28 mouse cellular contexts compared by ENCODE assay signal in the genomic region with DNA sequence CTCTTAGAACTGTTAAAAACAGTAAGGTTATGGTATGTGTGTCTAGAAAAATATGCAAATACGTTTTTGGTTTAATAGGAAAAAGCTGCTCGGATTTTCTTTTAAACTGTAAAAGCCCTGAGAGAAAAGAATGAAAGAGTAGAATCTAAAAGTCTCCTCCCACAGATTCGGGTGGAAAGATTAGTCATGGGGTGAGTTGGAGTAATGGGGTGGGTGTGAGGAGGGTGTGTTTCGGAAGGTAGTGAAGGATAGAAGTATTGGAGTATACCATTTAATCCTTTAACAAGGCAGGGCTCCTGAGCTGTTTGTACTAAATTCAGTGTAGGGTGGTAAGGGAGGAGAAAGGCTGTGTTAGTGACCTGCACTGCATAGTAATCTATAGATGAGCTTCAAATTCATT. TPM values are rescaled to one million over a fixed set of nuclear protein-coding genes. Genes with fewer than 3 reads are reported as not detected.
DNase-seq lines count a peak whose midpoint lies in the region; TF ChIP-seq lines count a peak whose summit lies in the region.
"Had no signal": no experiment of that assay in that cellular context is flagged by ENCODE, and none has a peak within 500 bp of the region (broad histone marks: within the 10 kb centered on the region; RNA-seq: fewer than 3 reads in every experiment).

No protein-coding gene starts in this region.

- in situ Hi-C loops in CH12.LX (cut with MboI; ENCODE audit: low pct_ligation_motif_present, low pct_unique_long_range_greater_than_20kb, low sequenced_read_pairs) = no loop called here

- no peaks in the 10 kb centered on the region for H3K36me3 ChIP-seq in CH12.LX (replicated peaks in 1 of 2; ENCODE audit: control insufficient read depth in 1 of 2, insufficient read depth in 1 of 2, low read length in 1 of 2)
- H3K36me3 ChIP-seq: embryonic facial prominence, embryonic 13.5 days; embryonic facial prominence, embryonic 15.5 days; forebrain, embryonic 15.5 days; G1E had no signal

- TF ChIP-seq CTCF in CH12.LX (conservative IDR thresholded peaks at IDR 0.05 in 1 of 2, IDR thresholded peaks at IDR 0.05 in 1 of 2; ENCODE audit: low read depth in 2 of 2, low read length in 2 of 2) = no peak

- H3K4me2 ChIP-seq in CH12.LX (ENCODE audit: insufficient read depth, low read depth, poor library complexity, severe bottlenecking) = peak overlapping the region; percentile 44; the same call in 1 of the 2 replicates
- H3K4me2 ChIP-seq: embryonic facial prominence, embryonic 13.5 days; embryonic facial prominence, embryonic 15.5 days; forebrain, embryonic 13.5 days; forebrain, embryonic 15.5 days had no signal

- no peak overlapping the region for H3K9ac ChIP-seq in CH12.LX (ENCODE audit: insufficient read depth, low read depth)
- H3K9ac ChIP-seq: embryonic facial prominence, embryonic 13.5 days; embryonic facial prominence, embryonic 15.5 days; forebrain, embryonic 13.5 days; forebrain, embryonic 15.5 days; forebrain, postnatal 0 days had no signal

- no peaks in the 10 kb centered on the region for H3K79me2 ChIP-seq in CH12.LX (replicated peaks; ENCODE audit: control insufficient read depth, extremely low read depth, insufficient read depth, poor library complexity, severe bottlenecking)

- peak; percentile 58 for DNase-seq in right cerebral cortex, adult 18-20 months
- DNase-seq in right cerebral cortex, postnatal 10 days (ENCODE audit: low spot score in 2 of 2) = no peak
- no peak for DNase-seq in CH12.LX (ENCODE audit: extremely low read depth)
- DNase-seq in brain, adult 2 months (ENCODE audit: low read depth, low spot score) = peak; percentile 73
- no peak for DNase-seq in kidney, postnatal 14 days
- DNase-seq in thymus, postnatal 14 days = no peak
- DNase-seq: adrenal gland, adult 8-10 months; adrenal gland, postnatal 14 days; adrenal gland, postnatal 36 days; cerebellum, adult 11 months; cerebellum, adult 18-20 months; cerebellum, adult 8-10 months; cerebellum, adult 9-11 months; cerebellum, postnatal 14 days; cerebellum, postnatal 36 days; embryo, embryonic 11 days; forebrain, postnatal 0 days had no signal

- dilution Hi-C loops in CH12.LX (cut with MboI; ENCODE audit: extremely low pct_ligation_motif_present, extremely low pct_unique_long_range_greater_than_20kb, low sequenced_read_pairs) = no loop called here

- no peaks in the 10 kb centered on the region for H3K9me3 ChIP-seq in CH12.LX (replicated peaks; ENCODE audit: low read length)
- H3K9me3 ChIP-seq: embryonic facial prominence, embryonic 13.5 days; embryonic facial prominence, embryonic 15.5 days; forebrain, embryonic 13.5 days; forebrain, embryonic 15.5 days; G1E had no signal

- peaks cover 0 to 20% of the 10 kb centered on the region in 2 experiments; a peak in 2 of 4 replicates for H3K4me1 ChIP-seq in CH12.LX (ENCODE audit: control insufficient read depth in 1 of 2, insufficient read depth in 2 of 2)
- H3K4me1 ChIP-seq: embryonic facial prominence, embryonic 15.5 days; forebrain, embryonic 13.5 days; forebrain, embryonic 15.5 days had no signal

- no peak for TF ChIP-seq EP300 in CH12.LX (IDR thresholded peaks at IDR 0.05; ENCODE audit: low read length)

- H3K4me3 ChIP-seq in CH12.LX (replicated peaks in 1 of 3; ENCODE audit: low read depth in 2 of 3, low read length in 2 of 3, poor library complexity in 1 of 3) = no peak overlapping the region
- H3K4me3 ChIP-seq: embryonic facial prominence, embryonic 13.5 days; embryonic facial prominence, embryonic 15.5 days; erythroblast, embryonic 14.5 days; forebrain, embryonic 13.5 days; forebrain, embryonic 15.5 days had no signal

- TF ChIP-seq POLR2A in CH12.LX (IDR thresholded peaks at IDR 0.05; ENCODE audit: low read depth, low read length) = no peak

- no peaks in the 10 kb centered on the region for H3K27me3 ChIP-seq in CH12.LX (replicated peaks)
- H3K27me3 ChIP-seq: embryonic facial prominence, embryonic 13.5 days; embryonic facial prominence, embryonic 15.5 days; forebrain, embryonic 13.5 days; forebrain, embryonic 15.5 days had no signal

- no peak overlapping the region for H3K27ac ChIP-seq in CH12.LX (ENCODE audit: insufficient read depth, low read depth)
- H3K27ac ChIP-seq: embryonic facial prominence, embryonic 13.5 days; embryonic facial prominence, embryonic 15.5 days; forebrain, embryonic 13.5 days; forebrain, embryonic 15.5 days had no signal

- TF ChIP-seq RAD21 in CH12.LX (IDR thresholded peaks at IDR 0.05; ENCODE audit: low read depth, low read length) = no peak

TF ChIP-seq in CH12.LX, 34 proteins besides CTCF, POLR2A, EP300 and RAD21:
- TF ChIP-seq CHD2 (IDR thresholded peaks at IDR 0.05; ENCODE audit: low read length) (no peak), ZKSCAN1 (IDR thresholded peaks at IDR 0.05; ENCODE audit: borderline replicate concordance, low read depth, low read length) (no peak), JUND (conservative IDR thresholded peaks at IDR 0.05; ENCODE audit: low read depth, low read length) (no peak), MAX (IDR thresholded peaks at IDR 0.05; ENCODE audit: low read length) (no peak), ZNF384 (IDR thresholded peaks at IDR 0.05; ENCODE audit: low read depth, low read length) (no peak), USF2 (conservative IDR thresholded peaks at IDR 0.05; ENCODE audit: low read depth, low read length) (no peak), CHD1 (IDR thresholded peaks at IDR 0.05; ENCODE audit: low read depth, low read length) (no peak), ELF1 (IDR thresholded peaks at IDR 0.05; ENCODE audit: low read depth, low read length) (no peak), USF1 (IDR thresholded peaks at IDR 0.05; ENCODE audit: low read depth, low read length) (no peak), JUN (IDR thresholded peaks at IDR 0.05; ENCODE audit: insufficient read depth, low read depth, low read length) (no peak), E2F4 (IDR thresholded peaks at IDR 0.05; ENCODE audit: insufficient replicate concordance, low read depth, low read length) (no peak), NRF1 (IDR thresholded peaks at IDR 0.05; ENCODE audit: low read depth, low read length) (no peak), MAFK (IDR thresholded peaks at IDR 0.05; ENCODE audit: insufficient replicate concordance, low read length) (no peak), POLR2AphosphoS2 (IDR thresholded peaks at IDR 0.05; ENCODE audit: low read depth, low read length) (no peak), MYC (IDR thresholded peaks at IDR 0.05; ENCODE audit: low read depth, low read length) (no peak), ZC3H11A (IDR thresholded peaks at IDR 0.05; ENCODE audit: low read depth, low read length) (no peak), ZMIZ1 (IDR thresholded peaks at IDR 0.05; ENCODE audit: low read depth, low read length) (no peak)
TF ChIP-seq in CH12.LX: peak in this region for 0.

RNA-seq across cellular contexts. Expression of a gene that starts 9.0 kb away (rescaled TPM):
- total RNA-seq in CH12.LX (2012; rRNA removed) = not detected in 2 replicates
- not detected in 2 replicates for total RNA-seq in CH12.LX (2014; rRNA removed)
- not detected in 2 replicates for polyA plus RNA-seq in CH12.LX (2012; ENCODE audit: insufficient read length, low read depth)
- total RNA-seq: common myeloid progenitor, adult 5-6 weeks had no signal
- polyA plus RNA-seq: activated CD4-positive, CD25-positive, alpha-beta regulatory T cell, adult 4 months; C2C12; erythroblast, embryonic 14.5 days; G1E; Patski had no signal

RNA-seq across cellular contexts. Expression of a gene that starts 28.5 kb away (rescaled TPM):
- not detected in 2 replicates for total RNA-seq in CH12.LX (2012; rRNA removed)
- not detected in 2 replicates for total RNA-seq in CH12.LX (2014; rRNA removed)
- polyA plus RNA-seq in CH12.LX (2012; ENCODE audit: insufficient read length, low read depth) = not detected in 2 replicates
- total RNA-seq: adrenal gland, adult 18-20 months had no signal
- polyA plus RNA-seq: erythroblast, embryonic 14.5 days; G1E; Patski had no signal

Comparison
In these comparisons a context has a peak if more than half of its experiments do, and no peak if none do; other contexts are left out.
1. DNase-seq: peak in right cerebral cortex, adult 18-20 months (single experiment) and brain, adult 2 months (single experiment); none in right cerebral cortex, postnatal 10 days (0 of 2), CH12.LX (single experiment), kidney, postnatal 14 days (single experiment) and thymus, postnatal 14 days (single experiment).